Mouse (Mus musculus) mature B cell (primary cell): ENCODE results near the gene Pou2f3.

Experiments used
- in situ Hi-C: fragments of 300-500 bp; cut with MboI; formaldehyde crosslinking; loops from 2 replicates; pipeline ENCODE4 v1.14.3; 2019

Pou2f3 gene

DNA sequence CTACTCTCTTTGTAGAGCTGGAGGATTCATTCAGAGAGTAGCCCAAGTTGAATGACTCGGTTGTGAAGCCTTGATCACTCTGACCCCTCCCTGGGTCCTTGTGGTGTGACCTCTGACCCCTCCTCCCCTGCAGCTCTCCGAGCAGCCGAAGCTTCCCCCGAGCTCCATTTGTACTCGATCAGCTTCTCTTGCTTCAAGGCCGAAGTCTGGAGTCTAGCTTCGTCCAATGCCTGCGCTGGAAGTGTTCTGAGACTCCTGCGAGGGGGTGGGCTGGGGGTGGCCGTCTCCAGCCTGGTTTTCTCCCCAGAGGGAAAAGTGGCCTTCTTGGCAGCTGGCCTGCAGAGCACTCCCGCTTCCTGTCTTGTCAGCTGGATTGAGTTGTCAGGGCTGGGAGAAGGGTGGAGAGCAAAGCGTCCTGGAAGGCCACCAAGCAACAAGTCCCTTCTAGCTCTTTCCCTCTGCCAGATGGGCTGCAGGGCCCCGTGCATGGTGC is at the start of gene Pou2f3:
Pou2f3 (minus strand) TSS at position 180 of the 493 bp plus-strand sequence.
- in situ Hi-C loops: no loop called here

DNA sequence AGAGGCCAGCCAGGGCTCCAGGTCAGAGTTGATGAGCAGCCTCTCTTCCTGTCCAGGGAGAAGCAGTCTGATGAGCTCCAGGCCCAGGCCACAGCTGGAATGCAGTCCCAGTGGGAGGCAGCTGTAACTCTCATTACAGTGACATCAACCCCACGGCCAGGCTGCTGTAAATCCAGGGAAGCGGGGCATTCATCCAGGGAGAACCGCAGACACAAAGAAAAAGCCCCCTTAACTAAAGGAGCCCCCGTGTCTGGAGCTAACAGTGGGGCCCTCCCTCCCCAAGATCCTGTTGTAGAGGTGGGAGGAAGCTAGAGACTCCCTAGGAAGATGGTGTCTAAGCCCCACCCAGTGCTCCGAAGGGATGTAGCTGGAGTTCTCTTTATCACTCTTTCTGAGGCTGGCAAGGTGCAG is 43.1 kb upstream of the Pou2f3 start:
- in situ Hi-C loops: no loop called here

DNA sequence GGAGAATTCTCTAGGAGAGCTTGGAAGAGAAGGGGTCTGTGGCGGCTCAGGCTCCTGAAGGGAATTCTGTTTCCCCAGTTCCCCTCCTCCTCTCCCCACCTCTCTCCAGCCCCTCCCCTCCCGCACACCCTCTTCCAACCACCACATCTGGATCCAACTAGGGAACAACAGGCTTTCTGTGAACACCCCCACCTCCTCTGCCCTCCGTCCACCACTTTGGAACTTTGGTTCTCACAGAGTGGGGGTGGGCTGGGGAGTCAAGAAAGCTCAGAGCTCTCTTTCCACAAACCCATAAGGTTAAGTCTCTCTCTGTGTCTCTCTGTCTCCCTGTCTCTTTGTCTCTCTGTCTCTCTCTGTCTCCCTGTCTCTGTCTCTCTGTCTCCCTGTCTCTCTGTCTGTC is 42.6 kb upstream of the Pou2f3 start:
- in situ Hi-C loops: no loop called here

DNA sequence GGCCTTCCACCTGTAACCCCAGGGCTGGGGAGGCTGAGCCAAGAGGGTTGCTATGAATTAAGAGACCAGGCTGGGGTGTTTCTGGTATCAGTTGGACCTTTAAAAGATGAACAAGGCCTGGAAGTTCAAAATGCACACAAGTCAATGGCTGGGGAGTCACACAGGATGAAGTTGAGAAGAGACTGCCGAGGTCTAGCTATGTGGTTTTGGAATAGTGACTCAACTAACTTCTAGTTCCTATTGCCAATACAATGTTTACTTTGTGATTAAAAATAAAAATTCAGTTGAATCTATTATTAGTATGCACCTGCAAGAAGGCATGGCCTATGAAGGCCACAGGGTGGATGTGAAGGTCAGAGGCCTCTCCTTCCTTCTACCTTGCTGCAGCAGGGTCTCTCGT is 41.6 kb upstream of the Pou2f3 start:
- in situ Hi-C loops: no loop called here

DNA sequence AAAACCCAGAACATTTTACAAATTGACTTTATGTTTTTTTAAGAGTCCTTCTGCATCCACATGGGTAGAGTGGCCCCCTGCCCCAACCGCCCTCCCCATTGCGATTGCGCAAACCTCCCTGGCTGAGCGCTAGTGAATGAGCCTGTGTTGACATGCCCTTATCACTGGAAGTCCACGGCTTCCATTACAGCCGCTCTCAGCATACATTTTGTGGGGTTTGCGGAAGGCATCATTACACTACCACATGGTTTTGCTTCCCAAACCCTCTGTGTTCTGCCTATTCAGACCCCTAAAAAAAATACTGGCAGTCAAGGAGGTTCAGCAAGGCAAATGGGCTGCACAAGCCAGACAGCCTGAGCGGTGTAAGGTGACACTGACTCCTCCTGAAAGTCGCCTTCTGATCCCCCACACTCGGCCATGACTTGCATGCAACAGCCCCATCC is 36.6 kb upstream of the Pou2f3 start:
- in situ Hi-C loops: no loop called here

DNA sequence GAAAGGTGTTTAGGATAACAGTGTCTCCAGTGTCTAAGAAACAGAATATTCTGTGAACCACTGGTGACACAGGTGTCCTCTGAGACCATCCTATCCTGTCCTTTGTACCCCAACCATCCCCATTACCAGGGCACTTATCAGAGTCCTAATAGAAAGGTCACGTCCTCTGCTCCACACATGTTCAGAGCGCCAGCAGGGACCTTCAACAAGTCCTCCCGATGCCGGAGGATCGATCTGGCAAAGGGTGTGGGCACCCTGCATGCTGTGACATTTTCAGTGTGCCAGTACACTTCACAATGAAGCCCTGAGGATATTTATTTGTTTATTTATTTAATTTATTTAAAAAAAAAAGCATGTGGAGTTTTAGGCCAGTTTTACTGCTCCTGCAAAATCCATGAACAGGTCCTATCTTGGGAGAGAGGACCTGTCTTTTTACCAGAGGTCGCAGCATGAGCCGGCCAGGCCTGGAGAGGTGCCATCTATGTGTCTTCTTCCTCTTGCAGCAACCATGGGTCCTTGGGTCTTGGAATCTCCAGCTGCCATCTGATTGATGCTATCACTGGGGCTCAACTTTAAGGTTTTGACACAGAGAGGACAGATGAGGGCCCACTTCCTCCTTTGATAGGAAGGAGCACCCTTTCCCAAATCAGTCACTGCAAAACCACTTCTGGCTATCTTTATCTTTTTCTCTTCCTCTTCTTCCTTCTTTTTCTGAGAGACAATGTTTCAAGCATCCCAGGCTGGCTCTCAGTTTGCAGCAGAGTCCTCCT is 35.8 kb upstream of the Pou2f3 start:
- in situ Hi-C loops: no loop called here

DNA sequence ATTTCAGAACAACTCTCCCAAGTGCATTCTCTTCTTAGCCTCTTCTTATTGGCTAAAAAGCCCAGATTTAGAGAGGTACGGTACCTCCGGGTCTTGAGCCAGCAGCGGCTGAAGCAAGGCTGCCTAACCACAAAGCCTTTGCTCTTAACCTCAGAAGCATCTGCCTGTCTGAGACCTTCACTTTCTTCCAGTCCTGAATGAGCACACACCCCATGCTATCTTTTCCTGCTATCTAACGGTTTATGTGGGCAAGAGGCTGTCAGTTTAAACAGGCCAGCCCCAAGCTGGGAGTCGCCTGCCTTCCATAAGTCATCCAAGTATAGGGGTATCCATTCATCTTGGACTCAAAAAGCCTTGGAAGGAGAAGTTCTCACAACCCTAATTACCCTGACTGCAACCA is 32.3 kb upstream of the Pou2f3 start:
- in situ Hi-C loops: no loop called here

DNA sequence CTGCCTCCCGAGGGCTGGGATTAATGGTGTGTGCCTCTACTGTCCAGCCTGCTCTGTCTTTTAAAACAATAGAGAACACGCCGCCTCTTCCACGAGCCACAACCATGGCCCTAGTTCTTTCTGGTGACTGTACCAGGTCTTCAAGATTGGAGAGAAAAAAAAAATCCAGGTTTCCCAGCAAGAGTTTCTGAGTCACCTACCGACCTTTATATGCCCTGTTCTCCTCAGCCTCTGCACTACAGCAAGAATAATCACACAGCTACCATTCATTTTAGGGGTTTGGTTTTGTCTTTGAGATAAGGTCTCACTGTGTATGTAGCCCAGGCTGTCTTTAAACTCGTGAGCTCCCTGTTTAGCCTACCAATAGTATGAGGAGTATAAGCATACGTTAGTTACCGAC is 31.8 kb upstream of the Pou2f3 start:
- in situ Hi-C loops: no loop called here

DNA sequence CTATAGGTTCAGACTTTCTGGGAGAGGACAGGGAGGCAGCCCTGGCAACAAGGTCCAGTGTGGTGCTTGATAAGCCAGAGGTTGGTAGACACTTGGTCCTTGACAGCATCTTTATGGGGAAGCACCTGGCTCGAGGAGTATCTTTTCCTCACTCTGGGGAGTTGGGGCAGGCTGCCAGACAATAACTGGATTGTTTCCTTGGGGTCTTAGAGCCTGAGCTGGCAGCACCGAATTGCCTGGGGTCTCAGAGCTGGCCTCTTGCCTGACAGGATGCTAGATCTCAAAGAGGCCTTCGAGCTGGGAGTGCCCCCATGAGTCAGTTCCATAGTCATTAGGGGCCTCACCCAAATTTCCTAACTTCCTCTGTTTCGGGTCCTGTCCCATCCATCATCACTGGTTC is 31.1 kb upstream of the Pou2f3 start:
- in situ Hi-C loops: no loop called here

DNA sequence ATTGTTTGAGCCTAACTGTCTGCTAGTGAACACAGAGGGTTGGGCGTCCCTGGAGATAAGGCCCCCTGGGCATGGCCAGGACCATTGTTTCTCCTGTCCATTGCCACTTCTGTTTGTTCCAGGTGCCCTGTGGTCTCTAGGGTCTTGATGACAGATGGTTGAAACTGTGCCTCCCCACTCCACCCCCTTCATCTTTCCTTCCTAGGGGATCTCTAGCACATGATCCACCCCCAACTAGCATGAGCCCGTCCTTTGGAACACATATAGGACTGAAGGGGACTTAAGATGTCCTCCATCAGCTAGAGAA is 30.4 kb upstream of the Pou2f3 start:
- in situ Hi-C loops: no loop called here

DNA sequence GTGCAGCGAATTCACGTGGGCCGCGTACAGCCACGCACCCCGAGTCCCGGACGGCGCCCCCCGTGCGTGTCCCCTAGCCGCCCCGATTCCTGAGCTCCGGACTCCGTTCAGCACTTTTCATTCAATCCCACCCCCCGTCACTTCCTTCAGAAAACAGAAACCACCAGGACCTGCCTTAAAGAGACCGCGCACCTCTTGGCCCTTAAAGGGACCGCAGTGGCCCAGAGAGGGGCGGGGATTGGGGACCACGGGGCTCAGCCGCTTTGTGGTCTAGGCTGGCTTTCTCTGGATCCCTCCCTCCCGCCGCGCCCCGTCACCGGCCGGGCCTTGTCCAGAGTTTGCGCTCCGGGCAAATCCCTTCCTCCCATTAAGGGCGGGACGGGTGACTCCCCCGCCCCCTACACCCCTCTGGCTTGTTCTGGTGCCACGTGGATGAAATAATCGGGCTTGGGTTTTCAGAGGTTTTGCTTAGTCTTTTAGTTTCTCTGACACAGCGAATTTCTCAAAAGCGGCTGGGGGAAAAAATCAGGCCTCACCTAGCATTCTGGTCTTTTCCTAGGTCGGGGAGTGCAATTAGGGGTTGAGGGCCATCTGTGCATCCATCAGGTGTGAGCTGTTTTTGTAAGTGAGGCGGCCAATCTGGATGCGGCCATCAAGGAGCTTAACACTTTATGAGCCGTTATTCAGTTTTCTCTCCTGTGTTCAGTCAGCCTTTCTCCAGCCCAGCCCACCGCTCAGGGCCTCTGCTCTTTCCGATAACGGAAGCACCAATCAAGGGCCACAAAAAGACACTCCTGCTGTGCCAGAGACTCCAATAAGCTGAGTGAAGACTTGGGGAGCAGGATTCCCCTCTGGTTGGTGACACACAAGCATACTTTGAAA is 29.8 kb upstream of the Pou2f3 start, which contains the start of gene Oaf:
Oaf (minus strand) TSS at position 200 of the 882 bp plus-strand sequence.
- in situ Hi-C loops: no loop called here

DNA sequence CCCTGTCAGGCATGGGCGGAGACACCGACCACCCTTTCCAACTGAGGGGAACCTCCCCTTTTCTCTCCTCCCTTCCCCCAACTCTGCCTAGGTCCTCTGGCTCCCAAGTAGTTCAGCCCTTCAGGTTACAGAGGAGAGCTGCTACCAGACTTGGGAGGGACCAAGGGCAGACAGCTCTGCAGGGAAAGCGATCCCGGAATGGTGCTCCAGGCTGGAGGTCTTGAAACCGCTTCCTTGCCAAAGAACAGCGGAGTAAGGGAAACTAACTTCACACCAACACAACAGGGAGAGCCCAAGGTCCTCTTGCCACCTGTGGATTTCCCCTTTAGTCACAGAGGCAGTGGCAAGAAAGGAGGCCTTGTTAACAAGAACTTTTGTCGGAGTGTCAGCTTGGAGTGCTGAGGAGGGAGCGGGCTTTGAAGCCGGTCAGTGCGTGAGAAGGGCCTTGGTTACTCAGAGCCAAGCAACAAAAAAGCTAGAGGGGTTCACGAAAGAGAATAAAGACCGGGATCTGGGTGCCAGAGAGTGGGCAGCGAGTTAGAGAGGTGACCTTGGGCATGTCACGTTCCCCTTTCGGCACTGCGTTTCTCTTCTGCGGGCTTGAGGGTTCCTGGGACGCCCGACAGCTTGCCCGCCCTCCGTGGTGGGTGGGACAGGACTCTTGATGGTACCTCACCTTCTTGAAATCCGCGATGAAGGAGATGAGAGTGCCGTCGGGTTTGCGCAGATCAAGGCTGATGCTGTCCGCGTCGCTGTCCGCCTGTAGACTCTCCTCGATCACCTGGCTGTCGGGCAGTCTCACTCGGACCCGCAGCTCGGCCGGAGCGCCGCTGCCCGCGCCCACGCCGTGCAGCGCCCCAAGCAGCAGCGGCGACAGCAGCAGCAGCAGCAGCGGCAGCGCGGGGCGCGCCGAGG is 28.7 kb upstream of the Pou2f3 start:
- in situ Hi-C loops: no loop called here

DNA sequence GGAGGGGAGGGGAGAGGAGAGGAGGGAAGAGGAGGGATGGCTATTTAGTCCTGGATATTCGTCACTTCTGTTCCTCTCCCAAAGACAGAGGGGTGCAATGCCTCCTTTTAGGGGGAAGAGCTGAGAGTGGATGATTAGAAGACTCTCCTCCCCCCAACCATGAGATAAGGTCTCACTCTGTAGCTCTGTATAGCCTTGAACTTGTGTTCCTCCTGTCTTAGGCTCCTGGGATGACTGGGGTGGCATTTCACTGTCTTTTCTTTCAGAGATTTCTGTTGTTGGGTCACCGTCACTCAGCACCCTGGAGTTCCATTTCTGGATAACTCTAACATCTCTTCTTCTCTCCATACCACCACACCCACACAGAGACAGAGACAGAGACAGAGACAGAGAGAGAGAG is 28.0 kb upstream of the Pou2f3 start:
- in situ Hi-C loops: no loop called here

DNA sequence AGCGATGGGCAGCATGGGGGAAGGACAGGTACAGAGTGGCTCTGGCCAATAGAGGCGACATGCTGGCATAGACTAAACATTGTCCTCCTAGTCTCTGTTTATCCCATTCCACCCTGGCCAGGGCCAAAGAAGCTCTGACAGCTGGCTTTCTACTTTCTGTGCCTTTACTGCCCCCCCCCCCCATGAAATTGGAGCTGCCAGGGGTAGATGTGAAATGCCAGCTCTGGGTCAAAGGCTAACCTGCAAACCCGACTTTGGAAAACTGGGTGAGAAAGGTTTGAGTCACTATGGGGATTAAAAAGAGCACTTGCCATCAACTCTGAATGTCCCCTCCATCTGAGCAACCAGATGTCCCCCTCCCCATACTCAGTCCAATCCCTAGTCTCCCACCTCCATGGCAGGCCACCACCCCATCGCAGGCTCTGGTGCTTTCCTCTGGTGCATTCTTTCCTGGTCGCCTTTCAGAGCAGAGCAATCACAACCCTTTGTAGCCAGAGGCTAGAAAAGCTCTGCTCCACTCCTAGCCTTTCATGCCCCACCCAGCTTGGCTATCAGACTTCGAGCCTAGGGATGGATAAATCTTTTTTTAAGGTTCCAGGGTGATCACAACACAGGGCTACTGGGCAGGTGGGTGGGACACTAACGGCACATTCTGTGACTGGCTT is 27.1 kb upstream of the Pou2f3 start:
- in situ Hi-C loops: no loop called here

DNA sequence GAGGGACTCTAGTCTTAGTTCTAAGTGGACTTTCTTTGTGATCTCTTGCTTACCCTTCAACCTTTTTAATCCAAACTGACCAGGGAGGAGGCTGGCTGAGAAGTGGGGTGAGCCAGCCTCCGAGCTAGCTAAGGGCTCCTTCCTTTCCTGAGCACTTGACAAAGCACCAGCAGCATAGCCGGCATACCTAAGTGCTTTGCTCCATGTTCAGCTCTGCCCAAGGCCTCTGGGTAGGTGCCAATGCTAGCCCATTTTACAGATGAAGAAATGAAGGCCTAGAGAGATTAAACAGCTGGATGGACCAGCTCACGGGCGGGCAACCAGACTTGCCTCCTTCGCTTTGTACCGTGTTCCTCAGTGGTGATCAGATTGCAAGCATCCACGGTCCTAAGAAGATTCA is 26.4 kb upstream of the Pou2f3 start:
- in situ Hi-C loops: no loop called here

DNA sequence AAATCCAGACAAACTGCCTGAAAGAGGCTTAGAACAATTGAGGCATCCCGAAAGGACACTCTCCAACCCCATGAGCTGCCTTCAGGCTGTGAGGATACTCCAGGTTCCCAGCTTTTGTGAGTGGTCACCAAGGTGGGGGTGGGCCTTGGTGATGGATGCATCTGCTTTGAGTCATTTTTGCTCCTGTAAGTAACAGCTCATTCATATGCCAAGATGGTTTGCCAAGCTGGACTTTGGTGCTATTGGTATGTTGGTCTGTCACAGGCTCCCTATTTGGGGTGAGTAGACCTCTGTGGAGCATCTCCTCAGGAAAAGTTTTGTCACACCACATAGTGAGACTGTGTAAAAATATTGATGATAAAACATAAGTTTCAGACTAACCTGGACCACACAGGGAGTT is 25.9 kb upstream of the Pou2f3 start:
- in situ Hi-C loops: no loop called here

DNA sequence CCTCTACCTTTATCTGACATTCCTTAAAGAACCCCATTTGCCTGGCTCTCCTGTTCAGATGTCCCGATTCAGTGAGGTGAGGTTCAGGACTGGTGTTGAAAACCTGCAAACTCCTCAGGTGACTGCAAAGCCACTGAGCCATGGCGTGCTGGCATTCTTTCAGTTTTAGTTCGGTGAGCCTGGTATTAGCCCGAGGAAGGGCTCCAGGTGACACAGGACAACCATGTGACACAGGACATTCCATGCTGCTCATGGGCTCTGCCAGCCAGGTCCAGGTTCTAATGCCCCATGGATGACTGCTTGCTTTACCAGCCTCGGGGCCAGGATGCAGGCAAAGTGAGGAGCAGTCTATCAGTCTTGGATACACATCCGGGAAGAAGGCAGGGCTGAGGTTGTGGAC is 25.2 kb upstream of the Pou2f3 start:
- in situ Hi-C loops: no loop called here

DNA sequence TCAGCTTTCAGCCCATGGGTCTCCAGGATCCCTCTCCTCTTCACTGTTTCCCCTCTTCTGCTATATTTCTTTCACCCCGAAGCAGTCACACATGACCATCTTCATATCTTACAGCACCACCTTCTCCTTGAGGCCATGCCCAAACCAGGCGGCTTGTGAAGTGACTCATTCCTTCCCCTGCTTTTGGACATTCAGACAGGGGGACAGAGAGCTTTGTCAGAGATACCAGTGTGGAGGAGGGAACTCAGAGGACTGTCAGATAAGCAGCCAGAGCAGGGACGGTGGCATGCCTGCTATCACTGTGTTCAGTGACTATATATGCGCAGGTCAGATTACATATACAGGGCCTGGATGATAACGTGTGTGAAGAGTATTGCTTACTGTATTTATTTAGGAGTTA is 24.3 kb upstream of the Pou2f3 start:
- in situ Hi-C loops: no loop called here

DNA sequence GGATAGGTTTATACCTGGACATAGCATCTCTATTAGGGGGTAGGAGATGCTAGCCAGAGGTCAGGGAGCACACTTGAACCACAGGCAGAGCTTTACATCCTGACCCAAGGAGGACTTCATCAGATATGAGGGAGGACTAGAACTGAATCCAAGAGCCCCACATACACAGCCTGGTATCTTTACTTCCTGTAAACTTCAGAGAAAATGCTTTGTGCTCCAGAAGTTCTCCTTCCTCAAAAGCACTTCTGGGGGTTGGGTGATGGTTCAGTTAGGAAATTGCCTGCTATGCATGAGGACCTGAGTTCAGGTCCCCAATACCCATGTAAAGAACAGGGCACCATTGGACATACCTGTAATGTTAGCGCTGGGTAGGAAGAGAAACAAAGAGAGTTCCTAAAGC is 23.3 kb upstream of the Pou2f3 start:
- in situ Hi-C loops: no loop called here

DNA sequence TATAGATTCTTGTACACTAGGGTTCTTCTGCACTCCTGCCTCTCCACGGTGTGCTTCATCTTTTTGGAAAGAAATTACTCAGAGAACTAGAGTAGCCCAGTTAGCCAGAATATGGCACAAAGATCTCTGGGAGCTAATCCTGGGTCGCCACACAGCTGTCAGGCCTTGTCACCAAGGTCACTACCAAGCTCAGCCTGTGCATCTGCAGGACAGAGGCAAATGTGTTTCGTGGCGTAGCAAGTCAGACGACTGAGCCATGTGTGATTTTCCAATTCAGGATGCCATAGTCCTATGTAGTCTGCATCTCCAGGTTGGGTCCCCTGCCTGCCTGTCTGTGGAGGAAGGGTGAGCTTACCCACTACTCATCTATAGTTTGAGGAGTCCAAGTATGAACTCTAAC is 22.9 kb upstream of the Pou2f3 start:
- in situ Hi-C loops: no loop called here

DNA sequence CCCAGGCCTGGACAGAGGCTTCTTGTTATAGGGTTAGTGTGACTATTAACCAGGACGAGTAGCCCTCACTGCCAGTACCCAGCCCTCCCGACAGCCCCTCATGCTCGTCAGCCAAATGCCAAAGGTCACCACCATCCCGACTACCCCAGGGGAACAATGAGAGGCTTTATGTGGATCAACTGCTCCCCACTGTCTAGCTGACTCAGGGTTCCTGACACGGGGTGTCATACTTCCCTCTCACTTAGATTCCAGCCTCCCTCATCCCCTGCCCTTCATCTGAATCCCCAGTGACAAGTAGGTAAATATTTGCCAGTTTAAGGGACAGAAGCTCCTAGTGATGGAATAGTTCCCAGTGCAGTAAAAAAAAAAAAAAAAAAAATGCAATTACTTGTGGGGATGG is 22.1 kb upstream of the Pou2f3 start:
- in situ Hi-C loops: no loop called here

DNA sequence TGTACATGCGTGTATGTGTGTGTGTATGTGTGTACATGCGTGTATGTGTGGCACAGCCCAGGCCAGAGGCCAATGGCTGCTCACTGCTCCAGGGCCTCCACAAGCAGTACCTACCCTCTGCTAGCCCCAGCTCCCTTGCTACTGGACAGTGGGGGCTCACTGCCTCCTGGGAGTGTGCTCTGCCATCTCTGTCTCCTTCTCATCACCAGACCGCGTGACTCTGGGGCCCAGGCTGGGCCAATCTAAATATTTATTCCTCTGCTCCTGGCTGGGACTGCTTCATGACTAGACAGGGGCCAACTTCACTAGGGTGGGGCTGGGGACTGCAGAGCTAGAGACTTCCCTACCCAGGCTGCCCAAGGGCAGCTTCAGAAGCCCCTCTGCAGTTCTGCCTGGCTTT is 21.6 kb upstream of the Pou2f3 start:
- in situ Hi-C loops: no loop called here
